Mouse (Mus musculus): ENCODE measurements around the gene Tnrc6b. TPM values are rescaled to one million over a fixed set of nuclear protein-coding genes. Genes with fewer than 3 reads are reported as not detected.

The Tnrc6b gene
- total RNA-seq, 2 experiments from 2014 or later: 32.1 to 41.6 TPM

DNA sequence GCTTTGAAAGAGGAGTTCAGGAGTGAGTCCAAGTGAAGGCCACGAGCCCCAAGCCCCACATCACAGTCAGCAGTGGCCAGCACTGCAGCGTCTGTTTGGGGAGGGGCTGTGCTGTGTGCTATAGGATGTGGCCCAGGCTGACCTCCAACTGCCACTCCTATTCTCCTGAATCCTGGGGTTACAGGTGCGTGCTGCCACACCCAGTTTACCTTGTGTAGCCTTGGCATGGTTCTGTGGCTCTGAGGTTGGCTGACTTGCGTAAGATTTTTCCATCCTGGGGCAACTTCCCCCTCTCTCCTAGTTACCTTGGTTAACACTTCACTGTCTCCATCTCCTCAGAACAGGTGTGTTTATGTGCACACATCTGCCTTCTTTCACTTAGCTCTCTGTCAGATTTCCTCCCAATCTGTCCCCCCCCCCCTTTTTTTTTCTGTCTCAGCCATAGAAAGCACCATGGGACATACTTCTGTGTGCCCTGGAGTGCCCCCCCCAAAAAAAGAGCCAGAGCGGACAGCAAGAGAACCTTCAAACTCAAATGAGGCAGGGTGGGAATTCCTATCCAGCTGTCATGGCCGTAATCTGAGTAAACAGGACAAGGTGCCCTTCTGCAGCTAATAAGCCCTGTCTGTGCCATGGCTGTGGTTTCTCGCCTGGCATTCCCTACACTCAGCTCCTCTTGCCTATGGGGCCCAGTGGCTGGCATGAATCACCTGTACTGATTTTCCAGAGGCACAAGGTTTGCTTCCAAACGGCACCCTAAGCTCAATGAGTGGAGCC, 9.4 kb upstream of the Tnrc6b start:
- ATAC-seq (ENCODE audit: poor library complexity, severe bottlenecking): peak; percentile 41

DNA sequence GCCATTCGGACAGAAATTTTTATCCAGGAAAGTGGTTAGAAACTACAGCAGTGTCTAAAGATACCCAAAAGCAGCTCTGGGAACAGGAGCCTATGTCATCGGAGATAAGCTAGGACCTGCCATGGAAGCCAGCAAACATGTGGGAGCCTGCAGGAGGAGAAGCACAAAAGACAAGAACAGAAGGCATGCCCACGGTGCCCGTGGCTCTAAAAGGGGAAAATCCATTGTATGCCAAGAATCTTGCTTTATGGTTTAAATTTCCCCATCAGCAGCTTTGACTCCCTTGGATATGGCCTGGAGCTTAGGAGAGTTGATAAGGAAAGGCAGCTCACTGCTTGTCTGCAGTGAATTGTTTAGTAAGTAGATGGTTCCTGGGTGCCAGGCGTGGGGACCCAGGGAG, 8.2 kb upstream of the Tnrc6b start:
- no peak for ATAC-seq (ENCODE audit: poor library complexity, severe bottlenecking)

DNA sequence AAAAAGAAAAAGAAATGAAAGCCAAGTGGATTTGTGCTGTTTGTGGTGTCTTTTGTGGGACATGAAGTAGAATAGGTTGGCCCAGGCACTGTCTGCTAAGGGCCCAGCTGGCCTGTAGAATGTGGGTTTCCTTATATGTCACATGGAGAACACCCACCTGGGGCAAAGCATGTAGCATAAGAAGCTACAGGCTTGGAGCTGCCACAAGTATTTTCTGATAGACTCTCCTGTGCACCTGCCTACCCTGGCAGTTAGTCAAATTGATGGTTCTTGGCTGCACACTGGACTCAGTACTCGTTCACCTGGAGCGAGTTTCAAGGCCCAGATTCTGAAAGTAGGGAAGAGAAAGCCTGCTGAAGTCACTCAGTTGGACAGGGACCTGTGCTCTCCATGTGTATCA, 7.6 kb upstream of the Tnrc6b start:
- no peak for ATAC-seq (ENCODE audit: poor library complexity, severe bottlenecking)

GRCm38 (mm10) chr15:80704267-80704666, 6.8 kb upstream of the Tnrc6b start:
- ATAC-seq (ENCODE audit: poor library complexity, severe bottlenecking): peak; percentile 82

DNA sequence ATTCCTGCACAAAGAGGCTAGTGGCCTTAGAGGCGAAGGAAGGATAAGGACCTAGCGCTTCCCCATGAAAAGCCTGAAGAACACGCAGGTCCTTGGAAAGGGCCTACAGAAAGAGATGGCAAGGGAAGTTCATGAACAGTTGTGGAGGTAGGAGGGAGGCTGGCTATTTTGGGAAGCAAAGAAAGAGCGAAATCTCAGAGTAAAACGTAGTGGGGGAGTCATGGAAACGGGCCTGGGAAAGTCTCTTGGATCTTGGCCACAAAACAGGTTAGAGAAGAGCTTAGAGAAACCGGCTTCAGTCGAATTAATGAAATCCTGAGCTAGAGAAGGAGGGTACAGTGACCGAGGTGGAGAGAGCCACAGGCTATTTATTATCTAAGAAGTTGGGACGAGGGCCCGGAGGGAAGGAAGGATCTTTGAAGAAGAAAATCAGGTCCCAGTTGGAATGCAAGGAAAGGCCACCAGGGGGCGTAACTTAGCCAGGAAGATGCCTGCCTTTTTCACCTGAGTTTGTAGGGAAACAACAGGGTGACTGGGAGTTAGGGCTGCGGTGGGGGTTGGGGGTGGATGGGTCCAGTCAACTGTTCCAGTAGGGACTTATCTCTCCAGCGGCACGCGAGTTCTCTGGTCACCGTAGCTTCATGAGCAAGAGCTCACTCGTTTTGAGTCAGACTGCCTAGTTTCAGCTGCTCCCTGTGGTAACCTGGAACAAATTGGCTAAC, 5.1 kb upstream of the Tnrc6b start:
- ATAC-seq (ENCODE audit: poor library complexity, severe bottlenecking): no peak

GRCm38 (mm10) chr15:80706596-80706995, 4.5 kb upstream of the Tnrc6b start:
- no peak for ATAC-seq (ENCODE audit: poor library complexity, severe bottlenecking)

DNA sequence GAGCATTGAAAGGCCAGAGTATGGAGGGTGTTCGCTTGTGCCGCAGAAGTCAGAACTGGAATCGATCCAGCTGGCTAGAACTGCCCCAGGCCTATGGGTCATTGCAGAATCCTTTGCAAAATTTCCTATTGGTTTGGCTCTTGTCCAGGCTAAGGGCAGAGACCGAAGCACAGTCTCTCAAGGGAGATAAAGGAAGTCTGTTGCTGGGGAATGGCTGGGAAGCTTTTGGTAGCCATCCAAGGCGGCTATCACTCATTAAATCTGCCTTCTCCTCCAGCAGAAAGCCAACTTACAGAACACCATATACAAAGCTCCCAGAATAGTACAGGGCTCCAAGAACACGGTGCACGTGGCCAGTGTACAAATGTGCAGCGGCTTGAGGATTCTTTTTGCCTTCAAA, 4.0 kb upstream of the Tnrc6b start:
- no peak for ATAC-seq (ENCODE audit: poor library complexity, severe bottlenecking)

- ATAC-seq (ENCODE audit: poor library complexity, severe bottlenecking): no peak
Measured at GRCm38 (mm10) chr15:80709593-80709992, 1.5 kb upstream of the Tnrc6b start.

DNA sequence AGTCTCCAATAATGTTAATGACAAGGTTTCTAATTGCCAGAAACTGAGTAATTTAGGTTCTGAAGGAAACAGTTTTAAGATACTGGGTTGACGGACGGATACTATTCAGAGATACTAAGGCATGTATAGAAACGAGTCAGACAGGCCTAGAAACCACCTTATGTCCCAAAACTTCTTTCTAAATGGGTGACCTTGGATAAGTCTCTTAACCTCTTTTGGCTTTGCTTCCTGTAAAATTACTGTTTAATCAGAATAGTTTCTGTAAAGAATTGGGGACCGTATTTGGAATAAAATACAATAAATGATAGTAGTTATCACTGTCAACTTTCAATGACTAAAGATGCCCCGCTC, 881 bp upstream of the Tnrc6b start:
- ATAC-seq (ENCODE audit: poor library complexity, severe bottlenecking): no peak

GRCm38 (mm10) chr15:80711401-80712151, 463 bp downstream of the Tnrc6b start:
- ATAC-seq (ENCODE audit: poor library complexity, severe bottlenecking): peak; percentile 8

DNA sequence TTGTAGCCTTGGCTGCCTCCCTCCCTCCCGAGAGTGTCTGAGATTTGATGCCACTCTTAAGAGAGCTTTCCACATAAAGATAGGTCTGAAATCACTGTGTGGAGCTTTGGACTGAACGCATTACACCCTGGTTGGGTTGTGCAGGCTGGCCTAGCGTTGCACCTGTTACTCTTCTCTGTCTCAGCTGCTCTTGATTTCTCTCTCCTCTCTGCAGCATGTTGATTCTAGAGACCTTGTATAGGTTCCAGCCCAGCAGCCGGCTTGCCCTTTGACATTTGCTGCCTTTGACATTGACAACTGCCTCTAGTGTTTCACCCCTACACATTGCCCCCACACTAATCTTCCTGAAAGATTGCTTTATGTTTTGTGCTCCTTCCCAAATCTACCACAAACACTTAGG, 3.2 kb downstream of the Tnrc6b start:
- no peak for ATAC-seq (ENCODE audit: poor library complexity, severe bottlenecking)

GRCm38 (mm10) chr15:80716631-80717135, 5.6 kb downstream of the Tnrc6b start:
- no peak for ATAC-seq (ENCODE audit: poor library complexity, severe bottlenecking)

DNA sequence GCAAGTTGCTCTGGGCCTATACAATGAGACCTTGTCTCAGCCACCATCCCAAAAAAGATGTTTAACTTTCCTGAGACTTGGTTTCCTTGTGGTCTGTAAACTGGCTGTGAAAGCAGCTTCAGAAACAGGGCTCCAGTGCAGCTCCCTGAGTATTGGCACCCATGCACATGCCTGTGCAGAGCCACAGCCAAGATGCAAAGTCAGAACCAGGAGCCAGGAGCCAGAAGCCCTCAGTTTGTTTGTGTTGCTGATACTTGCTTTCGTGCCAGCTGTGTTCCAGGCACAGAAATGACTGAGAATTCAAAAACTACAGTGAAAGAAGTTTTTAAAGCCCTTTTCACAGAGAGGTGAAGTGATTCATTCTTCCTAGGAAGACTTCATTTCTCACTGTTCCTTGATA, 6.3 kb downstream of the Tnrc6b start:
- no peak for ATAC-seq (ENCODE audit: poor library complexity, severe bottlenecking)

DNA sequence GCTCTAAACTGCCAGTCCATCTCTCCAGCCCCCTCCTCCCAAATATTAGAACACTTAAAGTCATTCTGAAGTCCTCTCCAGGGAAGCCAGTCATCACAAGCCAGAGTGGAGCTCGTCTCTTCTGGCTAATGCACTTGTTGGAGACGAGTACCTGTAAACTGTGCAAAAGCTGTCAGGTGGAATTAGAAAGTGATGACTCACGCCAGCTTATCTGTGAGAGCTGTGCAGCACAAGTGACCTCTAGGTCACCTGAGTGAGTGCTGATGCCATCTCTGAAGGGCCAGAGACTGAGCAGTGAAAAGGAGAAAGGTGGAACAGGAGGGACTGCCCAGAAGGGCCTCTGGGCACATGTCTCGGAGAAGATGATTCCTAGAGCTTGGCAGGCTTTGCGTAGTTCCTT, 9.1 kb downstream of the Tnrc6b start:
- ATAC-seq (ENCODE audit: poor library complexity, severe bottlenecking): no peak

DNA sequence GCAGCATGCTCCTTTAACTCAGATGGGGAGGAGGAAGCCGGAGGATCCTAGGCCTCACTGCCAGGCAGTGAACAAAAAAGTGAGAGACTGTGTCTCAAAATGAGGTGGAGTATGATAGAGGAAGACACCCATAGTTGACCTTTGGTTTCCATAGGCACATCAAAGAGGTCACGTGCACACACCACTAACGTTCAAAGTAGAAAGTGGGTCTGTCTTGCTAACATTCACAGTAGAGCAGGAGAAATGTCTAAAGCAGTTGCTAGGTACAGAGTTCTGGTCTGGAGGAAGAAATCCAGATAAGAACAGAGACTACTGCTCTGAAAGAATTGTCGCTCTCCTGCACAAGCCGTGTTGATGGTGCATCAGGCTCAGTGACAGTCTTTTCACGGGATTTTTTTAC, 10.7 kb downstream of the Tnrc6b start:
- ATAC-seq (ENCODE audit: poor library complexity, severe bottlenecking): no peak

DNA sequence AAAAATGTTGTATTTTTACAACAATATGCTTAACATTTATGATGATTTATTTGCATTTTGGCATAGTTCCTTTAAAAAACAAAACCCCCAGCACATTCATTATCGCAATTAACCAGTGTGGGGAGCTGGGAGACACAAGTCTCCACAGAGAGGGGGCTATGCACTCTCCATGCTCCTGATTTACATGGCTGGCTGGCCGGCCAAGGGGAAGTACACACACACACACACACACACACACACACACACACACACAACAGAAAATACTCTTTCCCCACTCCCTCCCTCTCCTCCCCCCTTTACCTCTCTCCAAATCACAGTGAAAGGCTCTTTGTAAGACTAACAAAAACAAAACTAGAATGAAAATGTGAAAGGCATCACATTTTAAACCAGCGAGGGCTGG, 11.3 kb downstream of the Tnrc6b start:
- ATAC-seq (ENCODE audit: poor library complexity, severe bottlenecking): no peak

GRCm38 (mm10) chr15:80729477-80729876, 18.4 kb downstream of the Tnrc6b start:
- ATAC-seq (ENCODE audit: poor library complexity, severe bottlenecking): no peak

DNA sequence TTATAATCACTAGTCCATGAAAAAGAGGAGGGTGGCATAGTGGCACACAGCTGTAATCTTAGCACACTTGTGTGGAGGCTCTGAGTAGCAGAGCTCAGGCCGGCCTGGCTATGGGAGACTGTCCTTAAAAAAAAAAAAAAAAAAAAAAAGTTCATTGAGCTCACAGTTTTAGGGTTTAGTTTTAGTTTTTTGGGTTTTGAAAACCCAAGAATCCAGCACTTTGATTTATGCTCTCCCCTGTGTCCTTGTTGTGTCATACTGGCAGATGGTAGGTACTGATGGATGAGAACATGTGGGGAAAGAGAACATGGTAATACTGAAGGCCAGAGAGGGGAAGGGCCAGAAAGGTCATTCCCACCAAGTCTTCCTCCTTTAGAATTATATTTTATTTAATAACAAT, 19.9 kb downstream of the Tnrc6b start:
- ATAC-seq (ENCODE audit: poor library complexity, severe bottlenecking): no peak

GRCm38 (mm10) chr15:80731511-80731910, 20.4 kb downstream of the Tnrc6b start:
- no peak for ATAC-seq (ENCODE audit: poor library complexity, severe bottlenecking)

DNA sequence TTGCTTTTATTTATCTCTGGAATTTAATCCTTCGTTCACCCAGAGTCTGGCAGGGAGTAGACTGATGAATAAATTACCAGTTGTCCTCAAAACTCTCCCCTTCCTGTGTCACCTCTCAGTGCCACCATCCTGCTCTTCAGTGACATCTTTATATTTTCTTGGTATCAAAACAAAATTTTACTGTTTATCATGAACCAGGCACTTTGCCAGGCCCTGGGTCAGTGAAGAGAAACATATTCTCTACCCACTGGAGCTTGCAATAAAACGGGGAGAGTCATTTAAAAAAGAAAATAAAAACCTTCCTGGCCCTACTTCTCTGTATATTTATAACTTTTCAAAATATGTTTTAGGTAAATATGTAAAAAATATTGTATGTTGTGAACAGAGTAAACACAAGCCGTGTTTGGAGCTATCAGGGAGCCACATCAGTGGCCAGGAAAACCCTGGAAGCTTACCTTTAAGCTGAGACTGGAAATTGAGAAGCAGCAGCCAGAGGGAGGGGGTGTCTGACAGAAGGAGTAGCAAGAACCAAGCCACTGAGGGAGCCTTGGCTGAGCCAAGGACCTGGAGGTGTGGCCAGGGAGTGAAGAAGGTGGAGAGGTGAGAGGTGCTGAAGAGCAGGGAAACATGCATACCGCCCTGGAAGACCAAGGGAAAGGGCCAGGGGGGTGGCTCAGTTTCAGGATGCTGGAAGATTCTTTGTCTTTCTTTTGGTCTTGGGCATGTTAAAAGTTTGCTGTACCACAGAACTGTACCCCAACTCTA, 21.3 kb downstream of the Tnrc6b start:
- ATAC-seq (ENCODE audit: poor library complexity, severe bottlenecking): no peak

DNA sequence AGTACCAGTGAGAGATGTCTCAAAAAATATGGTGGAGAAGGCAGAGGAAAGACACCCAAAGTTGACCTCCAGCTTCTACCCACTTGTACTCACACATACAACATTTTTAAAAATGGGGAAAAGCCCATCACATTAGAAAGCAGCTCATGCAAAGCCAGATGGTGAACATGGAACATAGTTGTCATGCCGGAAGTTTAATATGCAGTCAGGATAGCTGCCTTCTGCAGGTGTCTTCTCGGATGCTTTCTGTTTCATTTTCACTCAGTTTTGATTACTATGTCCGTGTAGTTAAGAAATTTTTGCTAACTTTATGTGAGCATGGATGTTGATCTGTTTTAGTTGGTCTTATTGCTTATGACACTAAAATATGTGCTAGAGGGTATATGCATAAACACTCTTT, 24.2 kb downstream of the Tnrc6b start:
- ATAC-seq (ENCODE audit: poor library complexity, severe bottlenecking): no peak

Data from megakaryocyte, adult 5-6 weeks (primary cell).